ENCODE assay signal across 18 mouse cellular contexts in genomic region chr12:110700730-110701129, GRCm38 (mm10). TPM values are rescaled to one million over a fixed set of nuclear protein-coding genes. Genes with fewer than 3 reads are reported as not detected.
A peak's percentile ranks its signal among the peaks of the same experiment; 100 is the strongest.
DNase-seq lines count a peak whose midpoint lies in the region; ATAC-seq and TF ChIP-seq lines count a peak whose summit lies in the region.
"Had no signal": no experiment of that assay in that cellular context is flagged by ENCODE, and none has a peak within 500 bp of the region (broad histone marks: within the 10 kb centered on the region; RNA-seq: fewer than 3 reads in every experiment).

No protein-coding gene starts in this region.

- 50% methylated on average over 2 of the region's 2 CpGs for WGBS in heart, embryonic 16.5 days
- WGBS in limb, embryonic 10.5 days = 82% methylated on average over 2 of the region's 2 CpGs

- no peaks in the 10 kb centered on the region for H3K27me3 ChIP-seq in heart, embryonic 16.5 days (ENCODE audit: control insufficient read depth, insufficient read depth, low read length)
- H3K27me3 ChIP-seq in E14TG2a.4 (ENCODE audit: insufficient read depth, low read length) = no peaks in the 10 kb centered on the region
- peaks cover 5% of the 10 kb centered on the region; the same call in 1 of the 2 replicates for H3K27me3 ChIP-seq in limb, embryonic 10.5 days (ENCODE audit: low read depth, poor library complexity, severe bottlenecking)
- H3K27me3 ChIP-seq: embryonic facial prominence, embryonic 12.5 days had no signal

- DNase-seq in heart, postnatal 14 days = no peak
- DNase-seq in 416B (ENCODE audit: low read depth) = peak; percentile 35
- DNase-seq in limb, embryonic 10.5 days (ENCODE audit: low spot score) = no peak
- DNase-seq in kidney, adult 11 months = no peak
- DNase-seq in embryo, embryonic 10.5 days (ENCODE audit: low spot score) = no peak
- DNase-seq in spleen, postnatal 14 days (ENCODE audit: low spot score in 2 of 2) = no peak
- DNase-seq: adrenal gland, postnatal 14 days; cerebellum, postnatal 14 days; heart, adult 18-20 months; lung, embryonic 14.5 days had no signal

- no peaks in the 10 kb centered on the region for H3K36me3 ChIP-seq in heart, embryonic 16.5 days (ENCODE audit: control insufficient read depth, insufficient read depth)
- H3K36me3 ChIP-seq in E14TG2a.4 (ENCODE audit: insufficient read depth, low read length) = no peaks in the 10 kb centered on the region
- H3K36me3 ChIP-seq in limb, embryonic 10.5 days = no peaks in the 10 kb centered on the region
- H3K36me3 ChIP-seq: embryonic facial prominence, embryonic 12.5 days had no signal

- peak overlapping the region; percentile 47 for H3K9ac ChIP-seq in heart, embryonic 16.5 days (ENCODE audit: low read length)
- H3K9ac ChIP-seq: lung, embryonic 14.5 days had no signal

- H3K4me1 ChIP-seq in heart, embryonic 16.5 days (ENCODE audit: control insufficient read depth, insufficient read depth, low read length) = peaks cover 20% of the 10 kb centered on the region
- peaks cover 84% of the 10 kb centered on the region for H3K4me1 ChIP-seq in E14TG2a.4 (replicated peaks; ENCODE audit: low read depth, low read length)
- peaks cover 35% of the 10 kb centered on the region for H3K4me1 ChIP-seq in limb, embryonic 10.5 days

- H3K27ac ChIP-seq in heart, embryonic 16.5 days (ENCODE audit: low read length) = no peak overlapping the region
- H3K27ac ChIP-seq in limb, embryonic 10.5 days = 0 out of 2 replicates have a peak overlapping the region, but pooled peaks have one; percentile 58
- H3K27ac ChIP-seq: embryonic facial prominence, embryonic 12.5 days; hindbrain, postnatal 0 days had no signal

- no peak for TF ChIP-seq CTCF in E14TG2a.4 (conservative IDR thresholded peaks at IDR 0.05; ENCODE audit: low read length)

- H3K4me2 ChIP-seq in heart, embryonic 16.5 days (ENCODE audit: low read depth, low read length) = no peak overlapping the region
- H3K4me2 ChIP-seq: embryonic facial prominence, embryonic 12.5 days; lung, embryonic 14.5 days had no signal

- H3K9me3 ChIP-seq in heart, embryonic 16.5 days (replicated peaks; ENCODE audit: control insufficient read depth, low read length) = no peaks in the 10 kb centered on the region
- no peaks in the 10 kb centered on the region for H3K9me3 ChIP-seq in E14TG2a.4 (ENCODE audit: low read length)
- H3K9me3 ChIP-seq in limb, embryonic 10.5 days (replicated peaks) = no peaks in the 10 kb centered on the region
- H3K9me3 ChIP-seq: embryonic facial prominence, embryonic 12.5 days had no signal

- no peak for ATAC-seq in heart, embryonic 16.5 days (replicated peaks; ENCODE audit: extremely low read depth, insufficient read depth, low FRiP score)
- ATAC-seq: hindbrain, postnatal 0 days had no signal

- intact Hi-C loops in heart, postnatal 14 days (cut with DNase I) = loop anchor here (10.0 kb wide), 1 partner anchor 246 kb away; no protein-coding TSS in a partner anchor

- no peak overlapping the region for H3K4me3 ChIP-seq in heart, embryonic 16.5 days (ENCODE audit: low read length)
- peak overlapping the region; percentile 74 for H3K4me3 ChIP-seq in E14TG2a.4 (replicated peaks; ENCODE audit: low read length)
- H3K4me3 ChIP-seq in limb, embryonic 10.5 days = no peak overlapping the region
- H3K4me3 ChIP-seq: embryonic facial prominence, embryonic 12.5 days had no signal

RNA-seq across cellular contexts. Expression of gene Hsp90aa1, which starts 1.8 kb away (rescaled TPM):
- polyA plus RNA-seq in heart, embryonic 16.5 days (2015; fragmentation: Nextera tagmentation; extraction: Ambion mirVana) = 622 and 694 TPM in 2 replicates
- total RNA-seq in heart, postnatal 14 days (2021) = 100 to 1,000 TPM in 1 of 2 experiments, 10 to 100 TPM in 1; 98.6 to 163 TPM
- 1,005 and 1,256 TPM in 2 replicates for polyA plus RNA-seq in limb, embryonic 10.5 days (2016; fragmentation: Nextera tagmentation; extraction: Ambion mirVana)

RNA-seq across cellular contexts. Expression of gene 1700001K19Rik, which starts 18.3 kb away (rescaled TPM):
- not detected in 2 replicates for polyA plus RNA-seq in heart, embryonic 16.5 days (2015; fragmentation: Nextera tagmentation; extraction: Ambion mirVana)
- total RNA-seq in heart, postnatal 14 days (2021) = not detected
- not detected in 2 replicates for polyA plus RNA-seq in limb, embryonic 10.5 days (2016; fragmentation: Nextera tagmentation; extraction: Ambion mirVana)
- total RNA-seq: adrenal gland, postnatal 14 days; gastrocnemius, adult 18-20 months; heart, adult 18-20 months; hindbrain, postnatal 0 days; layer of hippocampus, adult 8-10 months; megakaryocyte progenitor cell, adult 5-6 weeks had no signal
- polyA plus RNA-seq: embryonic facial prominence, embryonic 12.5 days; kidney, embryonic 14.5 days; lung, embryonic 14.5 days had no signal

RNA-seq across cellular contexts. Expression of gene Wdr20, which starts 37.0 kb away (rescaled TPM):
- 15.8 and 18.0 TPM in 2 replicates for polyA plus RNA-seq in heart, embryonic 16.5 days (2015; fragmentation: Nextera tagmentation; extraction: Ambion mirVana)
- total RNA-seq in heart, postnatal 14 days (2021) = 10 to 100 TPM; 32.9 to 35.2 TPM
- 24.8 and 27.0 TPM in 2 replicates for polyA plus RNA-seq in limb, embryonic 10.5 days (2016; fragmentation: Nextera tagmentation; extraction: Ambion mirVana)
